8 mouse cellular contexts compared by ENCODE assay signal in the genomic region with DNA sequence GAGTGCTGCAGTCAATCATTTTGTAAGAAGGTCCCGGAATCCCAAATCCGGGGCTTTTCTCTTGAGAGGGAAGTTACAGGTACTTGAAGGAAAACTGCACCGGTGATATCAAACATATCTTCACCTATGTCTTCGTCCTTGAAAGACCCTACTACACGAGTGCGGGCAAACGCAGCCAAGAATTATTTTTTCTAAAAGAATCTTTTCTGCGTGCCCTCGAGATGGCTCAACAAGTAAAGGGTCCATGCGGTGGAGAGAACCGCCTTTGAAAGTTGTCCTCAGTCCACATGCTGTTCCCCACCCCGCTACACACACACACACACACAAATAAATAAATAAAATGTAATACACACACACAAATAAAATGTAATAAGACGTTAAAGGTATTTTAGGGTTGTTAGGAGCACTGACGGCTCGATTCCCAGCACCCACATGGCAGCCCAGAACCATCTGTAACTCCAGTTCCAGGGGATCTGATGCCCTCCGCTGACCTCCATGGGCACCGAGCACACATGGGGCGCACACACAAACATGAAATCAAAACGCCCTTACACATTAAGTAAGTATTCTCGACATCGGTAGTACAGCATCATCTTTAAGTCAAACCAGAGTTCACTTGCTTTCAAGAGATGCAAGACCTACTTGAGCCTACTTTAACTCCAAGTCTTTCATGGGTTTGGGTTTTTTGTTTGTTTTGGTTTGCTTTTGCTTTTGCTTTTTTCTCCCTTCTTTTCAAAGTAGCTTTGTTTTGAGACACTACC. TPM values are rescaled to one million over a fixed set of nuclear protein-coding genes. Genes with fewer than 3 reads are reported as not detected.
DNase-seq lines count a peak whose midpoint lies in the region; ATAC-seq and TF ChIP-seq lines count a peak whose summit lies in the region.

No protein-coding gene starts in this region.

- DNase-seq in heart, adult 8-10 months (ENCODE audit: low spot score), result no peak
- DNase-seq in ES-E14 (ENCODE audit: low read depth, low spot score), result no peak
- DNase-seq in hindbrain, embryonic 10.5 days (ENCODE audit: low spot score), result no peak
- DNase-seq in left cerebral cortex, postnatal 25 days (ENCODE audit: low spot score in 2 of 2), result no peak
- no peak for DNase-seq in right cerebral cortex, postnatal 10 days (ENCODE audit: low spot score in 2 of 2)

- intact Hi-C loops in left cerebral cortex, postnatal 25 days (cut with DNase I), result loop anchor here (2.0 to 10.0 kb wide), 3 partner anchors 38 to 368 kb away; a partner anchor contains a TSS

- H3K4me2 ChIP-seq in heart, embryonic 15.5 days, result peak overlapping the region; percentile 69
- H3K4me2 ChIP-seq in liver, embryonic 16.5 days (ENCODE audit: low read depth, low read length), result peak overlapping the region; percentile 94

- 47% methylated on average over 21 of the region's 21 CpGs for WGBS in heart, embryonic 15.5 days
- 32% methylated on average over 21 of the region's 21 CpGs for WGBS in hindbrain, embryonic 10.5 days
- 39% methylated on average over 21 of the region's 21 CpGs for WGBS in liver, embryonic 16.5 days (ENCODE audit: insufficient replicate concordance)

- H3K27ac ChIP-seq in heart, embryonic 15.5 days, result peak overlapping the region; percentile 66; the same call in 1 of the 2 replicates
- no peak overlapping the region for H3K27ac ChIP-seq in ES-E14 (ENCODE audit: insufficient read depth, low read depth, low read length, poor library complexity, severe bottlenecking)
- peak overlapping the region; percentile 97 for H3K27ac ChIP-seq in hindbrain, embryonic 10.5 days
- H3K27ac ChIP-seq in liver, embryonic 16.5 days (ENCODE audit: low read length), result peak overlapping the region; percentile 38; the same call in 1 of the 2 replicates

- peaks cover 20% of the 10 kb centered on the region for H3K4me1 ChIP-seq in heart, embryonic 15.5 days (replicated peaks)
- H3K4me1 ChIP-seq in ES-E14 (ENCODE audit: control insufficient read depth in 2 of 2, insufficient read depth in 2 of 2, low read length in 2 of 2, poor library complexity in 1 of 2), result peaks cover 2 to 7% of the 10 kb centered on the region in 2 experiments; a peak in 3 of 4 replicates
- peaks cover 23% of the 10 kb centered on the region for H3K4me1 ChIP-seq in hindbrain, embryonic 10.5 days (replicated peaks)
- H3K4me1 ChIP-seq in liver, embryonic 16.5 days (ENCODE audit: control insufficient read depth, low read depth, low read length), result peaks cover 25% of the 10 kb centered on the region

- no peaks in the 10 kb centered on the region for H3K9me3 ChIP-seq in heart, embryonic 15.5 days (replicated peaks)
- H3K9me3 ChIP-seq in ES-E14 (ENCODE audit: control insufficient read depth, insufficient read depth, low read depth, low read length), result no peaks in the 10 kb centered on the region
- no peaks in the 10 kb centered on the region for H3K9me3 ChIP-seq in hindbrain, embryonic 10.5 days
- H3K9me3 ChIP-seq in liver, embryonic 16.5 days (replicated peaks; ENCODE audit: control insufficient read depth, low read length), result no peaks in the 10 kb centered on the region

- in situ Hi-C loops in ES-E14 (cut with MboI; ENCODE audit: low sequenced_read_pairs in 2 of 2, unreplicated experiment in 2 of 2), result no loop called here

- peak overlapping the region; percentile 77 for H3K9ac ChIP-seq in heart, embryonic 15.5 days
- peak overlapping the region; percentile 91 for H3K9ac ChIP-seq in ES-E14 (ENCODE audit: insufficient read depth, low read depth, low read length, poor library complexity, severe bottlenecking)
- peak overlapping the region; percentile 81 for H3K9ac ChIP-seq in liver, embryonic 16.5 days (ENCODE audit: low read depth, low read length)

- H3K36me3 ChIP-seq in heart, embryonic 15.5 days, result no peaks in the 10 kb centered on the region
- no peaks in the 10 kb centered on the region for H3K36me3 ChIP-seq in ES-E14 (ENCODE audit: control insufficient read depth, insufficient read depth, low read length, poor library complexity, severe bottlenecking)
- no peaks in the 10 kb centered on the region for H3K36me3 ChIP-seq in hindbrain, embryonic 10.5 days
- no peaks in the 10 kb centered on the region for H3K36me3 ChIP-seq in liver, embryonic 16.5 days (ENCODE audit: control insufficient read depth, insufficient read depth)

- no peak for ATAC-seq in heart, embryonic 15.5 days (replicated peaks; ENCODE audit: insufficient number of reproducible peaks, insufficient read depth, low FRiP score, low read depth)
- no peak for ATAC-seq in liver, embryonic 16.5 days (ENCODE audit: low read depth)
- ATAC-seq in frontal cortex, adult (ENCODE audit: low TSS enrichment), result no peak

- H3K27me3 ChIP-seq in heart, embryonic 15.5 days, result no peaks in the 10 kb centered on the region
- H3K27me3 ChIP-seq in hindbrain, embryonic 10.5 days (ENCODE audit: insufficient read depth, poor library complexity, severe bottlenecking), result peaks cover 12% of the 10 kb centered on the region
- no peaks in the 10 kb centered on the region for H3K27me3 ChIP-seq in liver, embryonic 16.5 days (ENCODE audit: control insufficient read depth, insufficient read depth, low read depth, low read length)

- H3K4me3 ChIP-seq in heart, embryonic 15.5 days, result peak overlapping the region; percentile 59
- H3K4me3 ChIP-seq in ES-E14 (ENCODE audit: insufficient read depth in 1 of 2, low read depth in 1 of 2, low read length in 2 of 2, poor library complexity in 1 of 2, severe bottlenecking in 1 of 2), result peak overlapping the region; percentile 71 to 92
- peak overlapping the region; percentile 77 for H3K4me3 ChIP-seq in hindbrain, embryonic 10.5 days
- H3K4me3 ChIP-seq in liver, embryonic 16.5 days (ENCODE audit: low read depth, low read length), result peak overlapping the region; percentile 85

TF ChIP-seq in ES-E14, 5 proteins besides CTCF, POLR2A, EP300 and RAD21:
- TF ChIP-seq MAFK (IDR thresholded peaks at IDR 0.05; ENCODE audit: insufficient read depth, low read depth, low read length) (no peak), ZNF384 (IDR thresholded peaks at IDR 0.05; ENCODE audit: low read depth, low read length) (no peak), HCFC1 (IDR thresholded peaks at IDR 0.05; ENCODE audit: borderline replicate concordance, insufficient read depth, low read length) (no peak), ZC3H11A (IDR thresholded peaks at IDR 0.05; ENCODE audit: borderline replicate concordance, low read depth, low read length) (no peak), CHD2 (IDR thresholded peaks at IDR 0.05; ENCODE audit: low read depth, low read length) (no peak)
TF ChIP-seq in ES-E14: peak in this region for 0.

RNA-seq across cellular contexts. Expression of a gene that starts 0.8 kb away (rescaled TPM):
- polyA plus RNA-seq in heart, embryonic 15.5 days (2015; fragmentation: Nextera tagmentation; extraction: Ambion mirVana), result 15.8 and 15.9 TPM in 2 replicates
- total RNA-seq in heart, adult 8-10 months (2022), result 10 to 100 TPM; 17.9 to 28.5 (median 22.5) TPM
- total RNA-seq in ES-E14 (2012; rRNA removed), result 10.3 and 11.4 TPM in 2 replicates
- polyA plus RNA-seq in hindbrain, embryonic 10.5 days (2016; fragmentation: Nextera tagmentation; extraction: Ambion mirVana), result 13.8 and 14.1 TPM in 2 replicates
- polyA plus RNA-seq in liver, embryonic 16.5 days (2015; fragmentation: Nextera tagmentation; extraction: Ambion mirVana), result 5.7 and 6.1 TPM in 2 replicates
- 1 to 10 TPM; 7.6 to 8.2 TPM for total RNA-seq in left cerebral cortex, postnatal 25 days (2021)

RNA-seq across cellular contexts. Expression of a gene that starts 36.7 kb away (rescaled TPM):
- 2.2 and 2.5 TPM in 2 replicates for polyA plus RNA-seq in heart, embryonic 15.5 days (2015; fragmentation: Nextera tagmentation; extraction: Ambion mirVana)
- 10 to 100 TPM; 14.6 to 20.1 (median 17.0) TPM for total RNA-seq in heart, adult 8-10 months (2022)
- 4.3 TPM in 2 replicates for total RNA-seq in ES-E14 (2012; rRNA removed)
- polyA plus RNA-seq in hindbrain, embryonic 10.5 days (2016; fragmentation: Nextera tagmentation; extraction: Ambion mirVana), result 1.2 and 1.4 TPM in 2 replicates
- polyA plus RNA-seq in liver, embryonic 16.5 days (2015; fragmentation: Nextera tagmentation; extraction: Ambion mirVana), result 3.1 and 3.3 TPM in 2 replicates
- 10 to 100 TPM; 29.9 to 32.9 TPM for total RNA-seq in left cerebral cortex, postnatal 25 days (2021)
